Mouse (Mus musculus): ENCODE measurements at regions not wholly inside any gene's neighbourhood (a gene's known extent, or its start where the extent isn't known, plus 50 kb on each side); places are given as distances from the start of the nearest gene placed in this dataset.

- DNase-seq (ENCODE audit: low spot score): peak; percentile 55
Observed at GRCm38 (mm10) chr8:126538136-126538535, 55.6 kb downstream of the Irf2bp2 start.

DNA sequence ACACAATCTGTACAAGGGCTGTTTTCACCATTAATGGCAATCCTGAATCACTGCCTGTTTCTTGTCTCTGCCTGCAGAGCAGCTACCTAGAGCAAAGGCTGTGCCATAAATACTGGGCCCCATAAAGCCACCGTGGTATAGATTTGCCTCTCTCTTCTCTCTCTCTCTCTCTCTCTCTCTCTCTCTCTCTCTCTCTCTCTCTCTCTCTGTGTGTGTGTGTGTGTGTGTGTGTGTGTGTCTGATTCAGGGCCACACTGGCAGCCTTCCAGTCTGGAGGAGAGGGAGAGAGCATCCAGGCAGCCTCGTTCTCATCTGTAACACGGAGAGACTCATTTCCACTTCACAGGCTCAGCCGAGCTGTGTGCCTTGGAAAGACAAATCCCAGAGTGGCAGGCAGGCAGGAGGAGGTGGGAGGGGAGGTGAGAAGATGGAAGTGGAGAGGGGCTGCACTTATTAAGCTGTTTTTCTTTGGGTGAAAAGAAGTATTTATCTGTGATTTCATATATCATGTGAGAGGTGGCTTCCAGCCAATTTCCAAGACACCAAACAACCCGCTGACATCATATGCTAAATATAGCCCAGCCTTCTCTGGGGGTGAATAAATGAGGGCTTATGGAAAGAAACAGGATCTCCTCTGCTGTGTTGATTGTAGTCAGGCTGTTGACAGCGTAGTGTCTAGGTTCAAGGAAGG lies 56.7 kb downstream of the Irf2bp2 start:
- peak; percentile 97 for DNase-seq (ENCODE audit: low spot score)

DNA sequence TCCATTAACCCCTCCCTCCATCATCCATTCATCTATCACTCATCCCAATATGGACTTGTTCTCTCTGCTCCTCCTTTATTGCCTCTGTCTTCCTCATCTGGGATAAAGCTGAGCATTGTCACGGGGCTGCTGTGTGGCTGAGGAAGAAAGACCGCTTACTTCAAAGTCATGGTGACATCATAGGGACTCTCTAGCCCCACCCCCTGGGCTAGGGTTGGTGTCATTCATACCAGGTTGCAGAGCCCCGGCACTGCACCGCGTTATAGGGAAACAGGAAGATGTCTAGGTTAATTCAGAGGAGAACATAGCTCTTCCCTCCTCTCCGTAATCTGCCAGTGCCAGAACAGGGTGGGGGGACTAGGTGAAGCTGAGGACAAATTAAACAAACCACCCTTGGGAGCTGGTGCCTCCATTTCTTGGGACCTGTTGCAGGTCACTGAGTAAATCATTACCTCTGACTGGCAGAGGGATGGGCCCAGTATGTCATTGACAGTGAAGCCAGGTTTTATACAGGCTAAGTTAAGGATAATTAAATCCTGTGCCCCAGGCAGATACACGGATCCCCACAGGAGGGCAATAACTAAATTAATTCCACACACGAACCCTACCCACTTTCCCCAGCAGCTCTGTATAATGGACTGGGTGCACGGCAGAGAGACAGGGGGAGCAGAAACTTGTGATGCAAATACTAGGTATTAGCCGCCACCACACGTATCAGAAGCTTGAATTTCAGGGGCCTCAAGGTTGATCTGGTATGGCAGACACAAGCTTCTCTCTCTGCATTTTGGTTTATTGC lies 57.5 kb downstream of the Irf2bp2 start:
- peak; percentile 94 for DNase-seq (ENCODE audit: low spot score)

DNA sequence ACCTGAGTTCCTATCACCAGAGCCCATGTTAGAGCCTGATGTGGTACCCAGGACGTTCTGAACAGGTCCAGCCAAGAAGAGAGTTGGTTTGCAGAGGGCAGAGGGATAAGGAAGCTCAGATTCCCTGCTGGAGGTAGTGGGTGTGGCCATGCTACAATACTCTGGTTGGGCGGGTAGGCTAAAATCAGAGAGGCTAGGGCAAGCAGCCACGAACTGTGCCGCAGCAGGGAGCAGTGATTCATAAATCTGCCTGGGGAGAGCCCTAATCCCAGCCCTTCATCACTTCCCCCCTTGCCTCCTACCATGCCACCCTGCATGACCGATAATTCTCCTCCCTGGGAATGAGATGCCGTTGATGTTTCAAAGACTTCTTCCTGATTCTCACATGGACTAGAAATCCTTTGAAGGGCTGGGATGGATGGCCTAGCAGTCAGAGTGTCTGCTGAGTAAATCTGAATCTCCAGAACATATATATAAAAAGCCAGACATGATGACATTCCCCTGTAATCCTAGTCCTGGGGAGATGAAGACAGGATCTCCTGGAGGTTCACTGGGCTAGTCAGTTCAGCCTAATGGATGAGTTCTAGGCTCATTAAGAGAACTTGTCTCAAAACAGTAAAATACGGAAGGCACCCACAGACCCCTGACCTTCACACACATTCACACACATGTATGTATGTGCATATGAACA lies 57.6 kb upstream of the Tarbp1 start:
- DNase-seq (ENCODE audit: low spot score): peak; percentile 71

- no peak for DNase-seq (ENCODE audit: low spot score)
Observed at GRCm38 (mm10) chr8:126531459-126531858, 56.6 kb upstream of the Tarbp1 start.

GRCm38 (mm10) chr8:126529409-126529808 lies 54.5 kb upstream of the Tarbp1 start:
- DNase-seq (ENCODE audit: low spot score): no peak

DNA sequence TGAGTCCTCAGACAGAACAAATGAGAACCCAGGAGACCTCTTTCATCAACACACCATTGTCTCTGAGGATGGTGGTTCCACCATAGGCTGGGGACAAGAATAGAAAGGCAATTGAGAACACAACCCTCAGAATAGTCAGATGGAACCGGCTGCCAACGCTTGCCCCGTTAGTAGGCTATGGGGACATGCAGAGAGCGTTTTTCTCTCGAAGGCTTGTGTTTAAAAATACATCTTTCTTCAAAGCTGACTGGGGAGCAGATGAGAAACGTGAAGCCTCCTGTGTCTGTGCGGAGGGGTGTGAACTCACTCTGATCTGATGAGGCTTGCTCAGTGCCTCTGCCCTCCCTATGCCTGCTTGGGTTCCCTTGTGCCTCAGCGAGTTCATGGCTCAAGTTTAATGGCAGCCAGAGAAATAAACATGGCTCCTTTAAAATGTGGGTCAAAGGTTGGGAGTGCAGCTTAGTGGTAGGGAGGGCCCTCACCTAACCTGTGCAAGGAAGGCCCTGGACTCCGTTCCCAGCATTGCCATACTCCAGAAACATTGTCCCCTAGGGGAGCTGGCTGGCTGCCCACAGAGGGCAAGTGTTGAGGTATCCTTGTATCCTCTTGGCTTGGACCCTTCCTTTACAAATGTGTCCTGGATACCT lies 53.7 kb upstream of the Tarbp1 start:
- DNase-seq (ENCODE audit: low spot score): no peak

DNA sequence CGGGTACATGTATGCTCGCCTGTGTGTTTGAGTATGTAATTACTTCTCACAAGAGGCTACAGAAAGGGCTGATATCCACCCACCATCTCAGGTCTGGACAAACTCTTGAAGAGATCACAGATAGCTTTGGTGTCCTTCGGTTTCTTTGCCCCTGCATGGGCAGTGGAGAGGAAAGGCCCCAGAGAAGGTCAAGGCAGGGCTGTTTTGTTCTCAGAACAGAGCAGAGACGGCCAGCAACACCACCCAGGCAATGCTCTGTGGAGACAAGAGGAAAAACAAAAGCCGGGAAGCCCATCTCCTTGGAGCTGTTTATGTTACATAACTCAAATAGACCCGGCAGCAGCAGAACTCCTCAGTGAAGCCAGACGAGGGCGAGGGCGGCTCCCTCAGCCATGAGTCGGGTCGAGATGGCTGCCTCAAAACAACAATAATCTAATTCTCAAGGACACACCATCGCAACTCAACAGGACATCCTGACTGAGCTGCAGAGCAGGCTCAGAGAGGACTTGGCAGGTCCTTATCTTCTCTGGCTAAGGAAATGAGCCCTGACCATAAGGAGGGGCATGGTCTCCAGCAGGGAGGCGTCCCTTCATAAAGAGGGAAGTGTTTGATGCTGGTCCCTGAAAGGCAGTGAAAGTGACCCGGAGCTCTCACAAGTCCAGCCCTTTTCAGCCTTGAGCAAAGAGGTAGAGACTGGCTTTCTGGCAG lies 52.2 kb upstream of the Tarbp1 start:
- DNase-seq (ENCODE audit: low spot score): peak; percentile 91

DNA sequence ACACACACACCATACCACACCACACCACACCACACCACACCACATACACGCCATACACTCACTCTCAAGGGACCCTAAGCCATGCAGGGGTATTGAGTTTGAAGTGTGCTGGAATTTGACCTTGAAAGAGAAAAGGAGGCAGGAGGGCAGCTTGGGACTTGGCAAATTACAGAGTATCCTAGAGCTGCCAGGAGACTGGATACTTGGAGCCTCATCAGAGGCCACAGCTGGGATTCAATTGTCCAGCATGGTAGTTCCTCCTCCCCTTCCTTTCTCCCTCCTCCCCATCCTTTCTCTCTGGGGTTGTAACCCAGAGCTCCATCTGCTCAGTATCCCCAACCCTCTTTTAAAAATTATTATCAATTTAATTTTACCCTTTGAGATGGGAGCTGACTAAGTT lies 50.7 kb upstream of the Tarbp1 start:
- no peak for DNase-seq (ENCODE audit: low spot score)
